Mouse (Mus musculus) stomach, adult 2 months (tissue): ENCODE data around the gene Pbx3. TPM values are rescaled to one million over a fixed set of nuclear protein-coding genes. Genes with fewer than 3 reads are reported as not detected.

Experiments used
- polyA plus RNA-seq: library from polyadenylated mRNA; depleted of rRNA; stranded (reverse); fragments of >200 nt; gene quantifications from 2 replicates; pipeline ENCODE4 v1.2.3, GENCODE M21; 2012; rRNA removed

Gene Pbx3
- 4.5 and 6.4 TPM in 2 replicates for polyA plus RNA-seq

DNA sequence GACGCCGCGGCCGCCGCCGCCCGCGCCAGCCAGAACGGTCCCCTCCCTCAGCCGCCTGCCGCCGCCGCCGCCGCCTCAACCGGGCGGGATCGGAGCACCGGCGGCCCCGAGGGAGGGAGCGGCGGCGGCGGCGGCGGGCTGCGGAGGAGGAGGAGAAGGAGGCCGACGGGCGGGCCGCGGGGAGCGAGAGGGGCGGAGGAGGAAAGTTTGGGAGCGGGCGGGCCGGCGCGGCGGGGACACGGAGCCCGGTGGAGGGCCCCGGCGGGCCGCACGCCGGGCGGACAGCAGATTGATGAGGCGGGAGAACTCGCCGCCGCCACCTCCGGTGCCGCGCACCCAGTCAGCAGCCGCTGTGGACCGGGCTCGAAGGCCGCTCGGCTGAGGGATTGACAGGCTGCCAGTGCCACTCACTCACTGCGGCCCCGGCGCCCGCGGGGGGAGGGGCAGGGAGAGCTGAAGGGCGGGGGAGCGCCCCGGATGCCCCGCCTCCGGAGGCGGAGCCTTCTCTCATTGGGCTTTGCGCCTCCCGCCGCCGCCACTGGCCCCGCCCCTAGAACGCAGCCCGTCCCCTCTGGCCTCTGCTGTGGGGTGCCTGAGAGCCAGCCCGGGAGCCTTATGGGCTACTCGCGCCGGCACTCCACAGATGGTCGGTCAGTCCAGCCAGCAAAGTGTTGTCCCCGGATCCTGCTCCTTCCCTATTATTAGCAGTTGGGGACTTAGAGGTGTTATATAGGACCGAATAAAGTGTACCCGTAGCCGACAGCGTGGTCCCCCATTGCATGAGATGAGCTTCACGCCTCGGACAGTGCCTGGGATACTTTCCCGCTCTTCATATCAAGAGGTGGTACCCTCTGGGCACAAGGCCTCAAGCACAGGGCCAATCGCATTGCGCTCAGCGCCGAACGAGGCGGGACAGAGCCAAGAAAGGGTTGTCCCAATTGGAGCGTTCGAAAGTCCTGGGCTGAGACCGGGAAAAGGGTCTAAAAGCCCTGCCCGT, at the start of gene Pbx3:
TSS of gene Pbx3 (minus strand) at position 838 of the 997 bp plus-strand sequence.

DNA sequence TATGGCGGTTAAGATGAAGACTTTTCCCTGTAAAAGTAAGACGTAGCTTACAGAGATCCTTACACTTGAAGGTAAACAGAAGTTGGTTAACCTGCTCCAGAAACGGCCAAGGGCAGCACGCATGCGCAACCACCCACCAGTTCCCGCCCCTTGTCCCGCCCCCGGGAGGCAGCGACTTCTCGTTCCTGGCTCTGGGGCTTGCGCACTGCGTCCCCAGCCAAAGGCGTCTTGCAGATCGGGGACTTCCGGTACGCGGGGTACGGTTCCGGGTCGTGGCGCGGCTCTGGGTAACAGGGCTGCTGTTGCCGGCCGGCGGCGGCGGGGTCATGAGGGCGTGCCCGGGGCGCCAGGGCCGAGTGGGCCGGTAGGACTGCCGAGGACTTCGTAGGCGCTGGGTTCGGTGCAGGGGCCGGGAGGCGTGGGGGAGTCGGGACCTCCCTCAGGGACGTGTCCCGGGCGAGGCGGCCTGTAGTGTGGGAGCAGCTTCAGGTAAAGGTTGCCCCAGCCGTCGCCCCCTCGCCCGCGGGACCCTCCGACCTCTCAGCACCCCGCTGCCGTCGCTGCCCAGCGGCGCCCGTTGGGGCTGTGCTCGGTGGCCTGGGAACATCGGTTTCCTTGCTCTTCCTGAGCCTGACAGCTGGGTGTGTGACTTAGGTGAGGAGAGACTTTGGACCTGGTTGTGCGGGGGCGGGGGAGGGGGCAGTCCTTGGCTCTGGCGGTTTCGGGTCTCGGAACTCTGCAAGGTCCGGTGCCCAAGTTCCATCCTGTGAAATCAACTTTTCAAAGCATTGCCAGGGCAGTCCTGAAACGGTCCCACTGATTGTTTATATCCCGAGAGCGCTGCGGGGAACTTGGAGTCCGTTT, 33.9 kb upstream of the Pbx3 start, which contains the start of gene Mapkap1:
TSS of gene Mapkap1 (plus strand) at position 171 of the 864 bp plus-strand sequence.

Other genes starting within 250 kb of the Pbx3 start
- gene Mapkap1, start 33.6 kb upstream of the Pbx3 start, polyA plus RNA-seq = 13.3 and 20.0 TPM in 2 replicates